Mouse (Mus musculus) bone marrow macrophage, adult 2 months (primary cell): ENCODE measurements around the gene Flt4.

Experiments
- CTCF ChIP-seq: IDR thresholded peaks from 2 replicates; pipeline ENCODE4 v1.5.1; 2012; ENCODE audit warnings: low read depth, mild to moderate bottlenecking, low read length, moderate library complexity
- POLR2A ChIP-seq: IDR thresholded peaks from 2 replicates; pipeline ENCODE4 v1.6.1; 2012; ENCODE audit warnings: mild to moderate bottlenecking, low read depth, low read length, borderline replicate concordance

DNA sequence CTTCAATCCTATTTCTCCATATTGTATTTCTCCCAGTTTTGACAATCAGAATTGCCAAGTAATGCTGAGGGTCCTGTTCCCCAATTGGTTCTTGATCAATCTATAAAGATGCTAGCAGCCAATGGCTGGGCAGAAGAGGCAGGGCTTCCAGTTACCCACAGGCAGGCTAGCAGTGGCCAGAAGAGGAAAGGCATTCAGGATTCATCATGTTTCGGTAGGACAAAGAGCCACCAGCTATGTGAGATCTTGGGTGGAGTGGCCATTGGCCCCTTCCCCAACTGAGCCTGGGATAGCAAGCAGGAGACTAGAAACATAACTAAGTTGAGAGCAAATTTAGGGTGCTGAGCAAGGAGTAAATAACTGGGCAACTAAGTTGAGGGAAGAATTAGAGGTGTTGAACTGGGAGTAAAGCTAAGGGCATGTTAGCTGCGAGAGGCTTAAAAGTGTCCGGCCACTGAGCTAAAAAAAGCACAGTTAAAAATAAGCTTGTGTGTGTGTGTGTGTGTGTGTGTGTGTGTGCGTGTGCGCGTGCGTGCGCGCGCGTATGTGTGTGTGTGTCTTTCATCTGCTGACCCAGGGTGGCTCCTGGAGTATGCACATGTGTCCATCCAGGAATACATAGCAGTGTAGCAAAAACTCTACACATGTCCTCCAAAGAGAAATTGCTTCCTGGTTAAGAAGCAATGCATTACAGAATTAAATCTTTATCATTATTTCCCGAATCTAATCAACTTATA lies 75.3 kb downstream of the Flt4 start:
- no peak for TF ChIP-seq CTCF
- no peak for TF ChIP-seq POLR2A
